Mouse (Mus musculus): ENCODE measurements around the gene Mapkbp1. TPM values are rescaled to one million over a fixed set of nuclear protein-coding genes. Genes with fewer than 3 reads are reported as not detected.

Gene Mapkbp1
- total RNA-seq (2023), result 15.3 TPM

GRCm38 (mm10) chr2:119972537-119972879 is at the start of gene Mapkbp1:
Gene Mapkbp1 (plus strand): TSS chr2:119972699.

GRCm38 (mm10) chr2:120026984-120027949 is 54.8 kb downstream of the Mapkbp1 start, which contains the start of the genes Jmjd7 and Gm28042:
Gene Jmjd7 (plus strand): TSS chr2:120027483.
Gene Gm28042 (plus strand): TSS chr2:120027493.

GRCm38 (mm10) chr2:120032726-120033467 is 60.4 kb downstream of the Mapkbp1 start, which contains the start of gene Pla2g4b:
Gene Pla2g4b (plus strand): TSS chr2:120033417.

Other genes with a start within 250 kb of the Mapkbp1 start
- 0.62 TPM for gene Itpka, start 230.4 kb upstream of the Mapkbp1 start, total RNA-seq (2023)
- 1.9 TPM for gene Ltk, start 212.3 kb upstream of the Mapkbp1 start, total RNA-seq (2023)
- gene Rpap1, start 185.2 kb upstream of the Mapkbp1 start, total RNA-seq (2023), result 31.6 TPM
- 7.0 TPM for gene Tyro3, start 175.0 kb upstream of the Mapkbp1 start, total RNA-seq (2023)
- gene Mga, start 75.5 kb upstream of the Mapkbp1 start, total RNA-seq (2023), result 87.9 TPM
- 13.3 TPM for gene Jmjd7, start 54.8 kb downstream of the Mapkbp1 start, total RNA-seq (2023)
- 5.6 TPM for gene Gm28042, start 54.8 kb downstream of the Mapkbp1 start, total RNA-seq (2023)
- 0.79 TPM for gene Pla2g4b, start 60.7 kb downstream of the Mapkbp1 start, total RNA-seq (2023)
- 19.3 TPM for gene Ehd4, start 181.9 kb downstream of the Mapkbp1 start, total RNA-seq (2023)

Data from CD4-positive naive resting alpha-beta T cell, adult 76 days (primary cell).